Mouse (Mus musculus): ENCODE data around the gene Lime1.

Gene Lime1

DNA sequence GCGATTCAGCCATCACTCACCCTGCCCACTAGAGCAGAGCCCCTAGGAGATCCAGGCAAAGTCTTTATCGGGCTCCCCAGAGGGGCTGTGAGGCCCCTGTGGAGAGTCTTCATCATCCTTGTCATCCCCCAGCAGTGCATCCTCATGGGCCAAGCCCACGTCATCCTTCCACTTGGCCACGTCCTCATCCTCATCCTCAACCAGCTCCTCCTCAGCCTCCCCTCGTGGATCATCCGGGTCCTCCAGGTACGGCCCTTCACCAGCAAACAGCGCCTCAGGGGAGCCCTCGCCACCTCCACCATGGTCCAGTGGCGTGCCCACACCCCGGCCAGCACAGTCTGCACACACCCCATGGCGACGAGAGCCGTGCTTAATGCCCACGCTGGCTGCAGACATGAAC lies 11.1 kb downstream of the Lime1 start:
- no peak for DNase-seq (ENCODE audit: low read depth, low spot score)

DNA sequence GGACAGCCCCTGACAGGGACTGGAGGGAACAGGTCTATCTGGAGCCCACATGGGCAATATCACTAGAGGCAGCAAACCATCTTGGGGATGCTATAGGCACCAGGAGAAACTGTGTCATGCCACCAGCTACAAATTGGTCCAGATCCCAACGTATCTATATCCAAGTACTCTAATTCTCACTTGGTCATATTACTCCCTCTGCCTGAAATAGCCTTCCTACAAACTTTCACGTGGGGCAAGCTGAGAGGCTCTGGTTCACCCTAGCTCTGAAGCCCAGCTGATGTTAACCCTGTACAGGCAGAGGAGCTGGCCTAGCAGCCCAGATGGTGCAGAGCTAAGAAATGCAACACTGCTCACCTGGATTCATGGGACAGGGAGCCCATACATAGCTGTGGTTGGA lies 11.7 kb downstream of the Lime1 start:
- DNase-seq (ENCODE audit: low read depth, low spot score): no peak

DNA sequence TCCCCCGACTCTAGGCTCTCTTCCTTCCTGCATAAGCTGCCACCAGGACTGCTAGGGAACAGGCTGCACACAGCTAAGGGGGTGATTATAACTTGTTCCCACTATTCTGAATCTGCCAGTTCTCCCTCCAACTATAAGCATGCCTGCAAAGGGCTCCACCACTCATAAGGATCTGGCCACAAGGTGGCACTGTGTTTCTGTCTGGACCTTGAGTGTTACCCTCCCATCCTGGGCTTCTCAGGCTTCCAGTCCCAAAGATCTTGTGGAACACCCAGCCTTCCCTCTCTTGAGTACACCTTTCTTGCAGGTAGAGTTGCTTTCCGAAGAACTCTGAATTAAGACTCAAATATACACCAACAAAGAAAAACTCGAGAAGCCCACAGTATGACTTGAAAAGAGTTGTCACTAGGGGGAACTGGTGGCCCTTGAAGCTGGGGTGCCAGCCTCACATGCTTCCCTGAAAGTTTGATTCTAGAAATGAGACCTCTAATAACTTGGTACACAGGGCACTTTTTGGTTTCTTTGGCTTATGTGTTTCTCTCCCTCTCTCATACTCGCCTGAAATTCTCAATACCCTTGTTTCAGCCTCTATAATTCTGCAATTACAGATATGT lies 12.8 kb downstream of the Lime1 start:
- DNase-seq (ENCODE audit: low read depth, low spot score): peak; percentile 95

DNA sequence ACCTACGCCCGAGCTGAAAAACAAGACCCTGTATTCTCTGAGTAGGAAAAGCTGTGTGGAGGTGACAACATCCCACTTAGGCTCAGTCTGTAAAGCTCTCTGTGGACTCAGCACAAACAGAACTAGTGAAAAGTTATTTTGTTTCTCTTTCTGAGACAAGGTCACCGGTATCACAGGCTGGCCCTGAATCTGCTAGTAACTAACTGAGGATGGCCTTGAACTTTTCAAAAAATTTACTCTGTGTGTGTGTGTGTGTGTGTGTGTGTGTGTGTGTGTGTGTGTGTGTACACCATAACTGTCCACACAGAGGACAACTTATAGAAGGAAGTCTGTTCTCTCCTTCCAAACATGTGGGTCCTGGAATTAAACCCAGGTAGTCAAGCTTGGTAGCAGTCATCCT lies 14.2 kb downstream of the Lime1 start:
- DNase-seq (ENCODE audit: low read depth, low spot score): no peak

DNA sequence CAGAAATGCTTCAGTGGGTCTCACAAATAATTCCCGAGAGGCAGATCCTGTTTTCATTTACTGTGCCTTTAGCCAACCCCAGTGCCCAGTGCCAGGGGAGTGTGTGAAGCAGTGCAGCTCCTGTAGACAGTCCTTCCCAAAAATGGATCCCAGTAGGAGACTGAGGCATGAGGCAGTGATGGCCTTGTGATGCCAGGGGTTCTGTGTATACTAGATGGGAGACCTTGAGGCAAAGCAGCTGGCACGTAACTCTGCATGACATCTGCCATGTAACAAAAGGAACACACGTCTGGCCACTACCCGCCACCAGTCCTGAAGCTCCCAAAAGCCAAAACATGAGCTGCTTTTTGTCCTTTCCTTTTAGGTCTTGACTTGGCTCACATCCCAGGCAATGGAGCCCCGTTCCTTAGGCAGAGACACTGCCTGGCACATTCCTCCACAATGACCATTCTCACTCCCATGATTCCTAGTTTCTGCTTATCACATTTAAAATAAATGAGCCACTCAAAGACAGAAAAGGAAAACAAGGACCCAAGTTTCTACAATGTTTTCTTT lies 17.4 kb downstream of the Lime1 start:
- DNase-seq (ENCODE audit: low read depth, low spot score): peak; percentile 57

DNA sequence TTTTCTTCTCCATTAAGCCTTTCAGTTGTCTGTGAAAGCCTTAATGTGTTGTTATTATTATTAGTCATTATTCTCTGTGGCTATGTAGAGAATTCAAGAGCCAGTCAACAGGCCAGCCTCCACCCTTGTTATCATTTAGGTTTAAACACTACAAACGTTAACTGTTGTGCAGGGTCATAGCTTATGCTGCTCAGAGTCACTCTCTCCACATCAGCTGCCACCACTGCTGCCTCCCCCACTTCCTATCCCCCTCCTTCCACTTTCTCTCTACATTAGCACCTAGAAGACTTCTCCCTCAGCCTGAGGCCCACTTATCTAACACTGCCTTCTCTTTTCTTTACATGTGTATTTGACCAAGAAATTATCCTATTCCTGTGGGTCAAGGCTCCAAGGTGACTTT lies 21.6 kb downstream of the Lime1 start:
- no peak for DNase-seq (ENCODE audit: low read depth, low spot score)

DNA sequence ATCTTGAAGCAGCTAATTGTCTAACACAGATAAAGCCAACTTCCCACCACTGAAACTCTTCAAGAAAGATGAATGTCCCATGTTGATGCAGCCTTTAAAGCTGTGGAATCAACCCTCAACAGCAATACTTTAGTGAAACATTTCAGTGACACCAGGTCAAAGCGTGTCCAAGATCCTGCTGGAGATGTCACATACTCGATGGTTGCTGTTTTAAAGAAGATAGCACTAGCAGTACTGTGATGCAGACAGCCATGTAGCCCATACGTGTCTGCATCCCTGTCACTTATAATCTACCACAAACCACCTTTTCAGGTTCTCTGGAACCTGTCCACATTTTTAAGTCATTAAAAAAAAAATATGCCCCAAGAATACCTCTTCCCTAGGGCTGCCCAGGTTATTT lies 23.8 kb downstream of the Lime1 start:
- DNase-seq (ENCODE audit: low read depth, low spot score): no peak

DNA sequence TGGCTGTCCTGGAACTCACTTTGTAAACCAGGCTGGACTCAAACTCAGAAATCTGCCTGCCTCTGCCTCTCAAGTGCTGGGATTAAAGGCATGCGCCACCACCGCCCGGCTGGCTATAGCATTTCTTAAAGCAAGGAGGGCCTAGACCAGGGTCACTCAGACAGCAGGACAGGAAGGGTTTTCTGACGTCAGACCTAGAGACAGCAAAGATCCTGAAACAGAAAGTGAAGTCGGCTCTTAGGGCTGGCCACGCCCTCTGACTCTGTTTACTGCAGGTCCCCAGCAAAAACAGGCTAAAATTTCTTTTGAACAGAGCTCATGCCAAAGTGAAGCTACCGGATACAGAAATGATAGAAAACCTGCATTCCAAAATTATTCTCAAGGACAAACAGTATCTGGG lies 29.8 kb downstream of the Lime1 start:
- DNase-seq (ENCODE audit: low read depth, low spot score): no peak

DNA sequence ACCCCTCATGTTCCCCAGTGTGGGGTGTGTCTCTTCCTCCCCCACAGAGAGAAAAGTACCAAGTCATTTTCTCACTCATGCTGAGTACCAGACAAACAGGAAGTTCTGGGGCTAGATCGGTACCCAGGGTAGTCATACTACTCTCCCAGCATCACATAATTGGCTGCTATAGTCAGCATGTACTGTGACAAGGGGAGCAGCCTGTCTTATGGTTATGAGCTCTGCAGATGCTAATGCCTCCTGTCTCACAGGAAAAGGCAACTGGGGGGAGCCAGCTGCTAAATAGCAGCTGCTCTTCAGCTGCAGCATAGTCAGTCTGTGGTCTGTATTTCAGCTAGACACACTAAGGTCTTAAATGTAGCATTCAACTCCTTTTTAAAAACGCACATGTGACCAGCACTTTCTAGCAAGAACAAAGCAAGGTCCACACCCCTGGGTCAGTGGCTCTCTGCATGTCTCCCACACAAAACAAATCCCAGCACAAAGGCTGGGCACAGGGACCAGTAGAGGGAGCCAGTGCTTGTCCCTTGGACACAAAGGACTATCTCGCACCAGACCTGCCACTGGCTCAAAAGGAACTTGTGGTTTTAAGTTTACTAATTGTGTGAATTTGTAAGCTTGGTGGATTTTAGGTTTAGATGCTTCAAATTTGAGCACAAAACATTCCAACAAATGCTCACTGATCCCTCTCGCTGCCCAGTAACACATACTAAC lies 31.0 kb downstream of the Lime1 start:
- peak; percentile 91 for DNase-seq (ENCODE audit: low read depth, low spot score)

DNA sequence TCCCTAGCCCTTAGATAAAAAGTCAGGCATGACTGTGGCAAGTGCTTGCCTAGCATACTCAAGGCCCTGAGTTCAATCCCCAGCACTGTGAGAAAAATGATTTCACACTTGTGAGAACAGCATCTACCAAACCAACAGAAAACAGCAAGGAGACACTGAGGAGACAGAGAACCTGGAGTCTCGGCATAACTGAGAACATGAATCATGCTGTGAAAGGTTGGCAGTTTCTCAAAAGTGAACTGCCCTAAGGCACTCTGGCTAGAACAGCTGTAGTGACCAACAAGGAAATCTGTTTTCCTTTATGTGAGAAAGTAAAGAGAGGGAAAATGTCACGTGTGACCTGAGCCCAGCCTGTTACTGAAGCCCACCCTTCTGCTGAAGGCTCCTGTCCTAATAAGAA lies 33.3 kb downstream of the Lime1 start:
- peak; percentile 98 for DNase-seq (ENCODE audit: low read depth, low spot score)

DNA sequence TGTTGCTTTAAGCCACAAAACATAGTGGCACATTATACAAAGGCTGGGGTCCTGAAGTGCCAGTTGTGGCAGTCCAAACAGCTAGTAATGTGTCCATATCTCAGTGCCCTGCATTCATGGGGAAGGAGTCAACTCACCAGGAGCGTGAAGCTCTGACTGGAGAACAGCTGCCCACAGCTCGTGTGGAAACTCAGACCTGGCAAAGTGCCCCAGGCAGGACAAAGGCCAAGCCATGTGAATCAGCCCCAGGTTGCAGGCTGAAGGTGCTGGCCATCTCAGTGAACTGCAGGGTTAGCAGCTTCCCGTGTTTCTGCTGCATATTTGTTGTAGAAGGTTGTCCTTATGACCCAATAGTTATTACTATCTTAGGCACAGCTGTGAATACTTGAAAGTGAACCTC lies 36.1 kb downstream of the Lime1 start:
- peak; percentile 68 for DNase-seq (ENCODE audit: low read depth, low spot score)

DNA sequence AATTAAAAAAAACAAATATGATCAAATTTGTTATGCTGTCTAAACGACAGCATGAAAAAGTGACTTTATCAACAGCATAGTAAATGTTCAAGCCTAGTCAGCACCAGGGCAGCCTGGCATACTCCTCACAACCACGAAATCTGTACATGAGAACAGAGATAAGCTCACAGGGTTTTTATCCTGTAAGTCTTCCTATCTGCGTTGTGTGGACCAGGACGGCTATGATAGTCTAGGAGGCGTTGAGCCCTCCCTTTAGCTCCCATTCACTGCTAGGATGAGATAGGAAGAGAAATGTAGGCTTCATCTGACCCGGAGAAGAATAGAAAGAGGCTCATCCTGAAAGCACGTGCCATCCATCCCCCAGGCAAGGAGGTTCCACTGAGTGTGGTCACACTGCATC lies 39.5 kb downstream of the Lime1 start:
- DNase-seq (ENCODE audit: low read depth, low spot score): no peak

DNA sequence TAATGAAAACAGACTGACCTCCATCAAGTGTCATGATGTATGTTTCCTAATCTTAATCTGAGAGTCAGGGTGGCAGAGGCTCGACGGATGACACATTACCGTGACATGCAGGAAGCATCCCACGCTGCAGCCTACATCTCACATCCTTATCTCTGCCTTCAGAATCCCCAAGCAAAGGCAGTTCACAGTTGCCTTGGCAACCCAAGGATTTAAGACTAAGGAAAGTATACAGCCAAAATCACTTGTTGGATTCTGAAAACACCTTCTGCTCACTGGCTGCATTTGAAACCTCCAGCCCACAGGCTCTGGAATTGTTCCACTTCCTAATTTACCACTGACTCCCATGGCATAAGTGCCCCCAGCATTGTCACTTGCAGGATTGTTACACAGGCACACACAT lies 40.5 kb downstream of the Lime1 start:
- DNase-seq (ENCODE audit: low read depth, low spot score): no peak

DNA sequence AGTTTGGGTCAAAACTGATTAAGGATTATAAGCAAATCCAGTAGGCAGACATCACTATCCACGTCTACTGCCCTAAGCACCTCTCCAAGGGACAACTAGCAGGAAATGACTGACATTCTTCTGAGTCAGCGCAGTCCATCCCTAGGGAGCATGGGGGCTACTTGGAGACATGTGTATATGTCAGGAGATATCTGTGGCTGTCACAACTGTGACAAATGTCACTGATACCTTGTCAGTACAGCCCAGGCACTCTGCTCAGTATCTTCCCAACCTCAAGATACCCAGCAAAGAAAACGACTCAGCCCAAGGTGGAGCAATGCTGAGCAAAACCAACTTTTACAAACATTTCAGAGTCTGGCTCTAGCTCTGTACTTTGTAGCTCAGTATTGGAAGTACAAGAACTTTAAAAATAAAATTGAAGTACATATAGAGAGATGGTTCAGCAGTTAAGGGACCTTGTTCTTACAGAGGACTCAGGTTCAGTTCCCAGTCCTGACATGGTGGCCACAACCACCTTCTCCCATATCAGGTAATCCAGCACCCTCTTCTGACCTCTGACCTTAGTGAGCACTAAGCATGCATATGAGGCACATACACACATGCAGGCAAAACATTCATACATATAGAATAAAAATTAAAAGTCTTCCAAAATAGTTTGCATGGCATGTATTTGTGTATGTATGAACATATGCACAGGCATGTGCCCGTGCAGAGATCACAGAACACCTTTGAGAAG lies 41.2 kb downstream of the Lime1 start:
- peak; percentile 52 for DNase-seq (ENCODE audit: low read depth, low spot score)

DNA sequence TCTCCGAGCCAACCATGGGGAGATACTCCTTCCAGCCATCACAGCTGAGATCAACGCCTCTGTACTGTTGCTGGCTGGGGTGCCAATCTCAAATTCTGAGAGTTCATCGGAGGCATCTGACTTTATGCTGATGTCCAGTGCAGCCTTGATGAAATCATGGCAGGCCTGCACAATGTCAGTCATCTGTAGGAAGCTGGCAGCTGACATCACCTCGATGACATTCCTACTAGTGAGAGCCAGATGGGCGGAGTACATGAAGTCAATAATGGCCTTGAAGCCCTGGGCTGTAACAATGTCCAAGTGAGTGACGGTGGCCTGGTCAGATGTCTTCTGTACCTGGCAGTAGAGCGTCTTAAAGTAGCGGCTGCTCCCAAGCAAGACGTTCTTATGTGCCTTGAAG lies 44.0 kb downstream of the Lime1 start:
- no peak for DNase-seq (ENCODE audit: low read depth, low spot score)
